Mouse (Mus musculus) limb, embryonic 13.5 days (tissue): Measurements from ENCODE around the gene Epha2. TPM values are rescaled to one million over a fixed set of nuclear protein-coding genes. Genes with fewer than 3 reads are reported as not detected.

Experiments
- ATAC-seq: fragments of 200-750 bp; cut with Nextera tagmentation; 2 replicates; pipeline ENCODE4 v1.8.0; 2017; ENCODE audit warnings: low read depth, moderate number of reproducible peaks, moderate TSS enrichment; ENCODE audit not compliant: low FRiP score
- H3K27ac ChIP-seq: fragments of 300-500 bp; sonication (generic); 2 replicates; pipeline ENCODE4 v1.5.1; 2015; ENCODE audit warnings: inconsistent platforms, mild to moderate bottlenecking, moderate library complexity
- H3K27me3 ChIP-seq: fragments of 300-500 bp; sonication (generic); 2 replicates; pipeline ENCODE4 v1.6.1; 2015; ENCODE audit warnings: mild to moderate bottlenecking, inconsistent platforms
- H3K36me3 ChIP-seq: fragments of 300-500 bp; sonication (generic); 2 replicates; pipeline ENCODE4 v1.6.1; 2015; ENCODE audit warnings: inconsistent platforms, mild to moderate bottlenecking, moderate library complexity
- H3K4me1 ChIP-seq: fragments of 300-500 bp; sonication (generic); 2 replicates; pipeline ENCODE4 v1.6.1; 2015; ENCODE audit warnings: inconsistent platforms
- H3K4me2 ChIP-seq: fragments of 300-500 bp; sonication (generic); replicated peaks from 2 replicates; pipeline ENCODE4 v1.6.1; 2015; ENCODE audit warnings: inconsistent platforms, mild to moderate bottlenecking, moderate library complexity
- H3K4me3 ChIP-seq: fragments of 300-500 bp; sonication (generic); 2 replicates; pipeline ENCODE4 v1.5.1; 2015; ENCODE audit warnings: moderate library complexity, mild to moderate bottlenecking, inconsistent platforms
- H3K9ac ChIP-seq: fragments of 300-500 bp; sonication (generic); 2 replicates; pipeline ENCODE4 v1.6.1; 2015; ENCODE audit warnings: mild to moderate bottlenecking, inconsistent platforms
- H3K9me3 ChIP-seq: fragments of 300-500 bp; sonication (generic); 2 replicates; pipeline ENCODE4 v1.6.1; 2016; ENCODE audit warnings: inconsistent platforms
- WGBS: fragments of 180-500 bp; shearing (Covaris S2); methylation state at CpG from one replicate; pipeline ENCODE4 v1.1.7; 2015; 5-methylcytosine and 5-hydroxymethylcytosine counted together
- polyA plus RNA-seq: library from polyadenylated mRNA; unstranded; fragments of >200 nt; fragmentation: Nextera tagmentation; extraction: Ambion mirVana; gene quantifications from 2 replicates; pipeline ENCODE4 v1.2.1, GENCODE M21; 2015

Gene Epha2
- polyA plus RNA-seq, 1 experiment from 2014 or later: 3.9 TPM

- no peaks in the 10 kb centered on the region for H3K9me3 ChIP-seq
- no peak overlapping the region for H3K9ac ChIP-seq
- no peak overlapping the region for H3K4me3 ChIP-seq
- no peak for ATAC-seq
- 78% methylated on average over 7 of the region's 7 CpGs for WGBS
- H3K27ac ChIP-seq: no peak overlapping the region
- H3K4me2 ChIP-seq: no peak overlapping the region
- H3K27me3 ChIP-seq: no peaks in the 10 kb centered on the region
- peaks cover 17% of the 10 kb centered on the region for H3K4me1 ChIP-seq
- H3K36me3 ChIP-seq: peaks cover 35% of the 10 kb centered on the region
These were observed 16.9 kb downstream of the Epha2 start for GRCm38 (mm10) chr4:141317914-141318313.

GRCm38 (mm10) chr4:141322526-141322925 lies 21.5 kb downstream of the Epha2 start:
- 76% methylated on average over 11 of the region's 11 CpGs for WGBS
- peaks cover 39% of the 10 kb centered on the region for H3K36me3 ChIP-seq

GRCm38 (mm10) chr4:141324771-141325191 lies 23.7 kb downstream of the Epha2 start:
- no peak for ATAC-seq
- H3K4me1 ChIP-seq: peaks cover 46% of the 10 kb centered on the region
- H3K27ac ChIP-seq: no peak overlapping the region
- no peak overlapping the region for H3K4me2 ChIP-seq
- H3K9ac ChIP-seq: no peak overlapping the region
- peaks cover 31% of the 10 kb centered on the region for H3K36me3 ChIP-seq
- WGBS: 87% methylated on average over 6 of the region's 6 CpGs
- no peaks in the 10 kb centered on the region for H3K9me3 ChIP-seq
- H3K4me3 ChIP-seq: no peak overlapping the region
- no peaks in the 10 kb centered on the region for H3K27me3 ChIP-seq

More at GRCm38 (mm10) chr4:141322526-141322925, 21.5 kb downstream of the Epha2 start:
- Histone ChIP-seq H3K9me3 (no peaks in the 10 kb centered on the region), H3K4me3 (no peak overlapping the region), H3K9ac (no peak overlapping the region), H3K4me1 (peaks cover 31% of the 10 kb centered on the region), H3K27ac (no peak overlapping the region), H3K27me3 (no peaks in the 10 kb centered on the region), H3K4me2 (no peak overlapping the region)
- no peak for ATAC-seq

GRCm38 (mm10) chr4:141325636-141326035 lies 24.6 kb downstream of the Epha2 start:
- 19% methylated on average over 15 of the region's 15 CpGs for WGBS
- Histone ChIP-seq H3K9me3 (no peaks in the 10 kb centered on the region), H3K36me3 (peaks cover 31% of the 10 kb centered on the region), H3K9ac (0 out of 2 replicates have a peak overlapping the region, but pooled peaks have one; percentile 26), H3K4me1 (peaks cover 46% of the 10 kb centered on the region), H3K4me2 (no peak overlapping the region), H3K4me3 (no peak overlapping the region), H3K27me3 (no peaks in the 10 kb centered on the region), H3K27ac (peak overlapping the region; percentile 72; the same call in 1 of the 2 replicates)
- no peak for ATAC-seq

GRCm38 (mm10) chr4:141327075-141327474 lies 26.0 kb downstream of the Epha2 start:
- Histone ChIP-seq H3K27ac (peak overlapping the region; percentile 72), H3K4me3 (no peak overlapping the region), H3K9me3 (no peaks in the 10 kb centered on the region), H3K4me1 (peaks cover 46% of the 10 kb centered on the region), H3K9ac (peak overlapping the region; percentile 26; the same call in 1 of the 2 replicates), H3K36me3 (peaks cover 20% of the 10 kb centered on the region), H3K4me2 (peak overlapping the region; percentile 11; the same call in 1 of the 2 replicates), H3K27me3 (no peaks in the 10 kb centered on the region)
- ATAC-seq: peak; percentile 57; the same call in 1 of the 2 replicates
- WGBS: 31% methylated on average over 4 of the region's 4 CpGs

GRCm38 (mm10) chr4:141328742-141329141 lies 27.7 kb downstream of the Epha2 start:
- WGBS: 75% methylated on average over 9 of the region's 9 CpGs

GRCm38 (mm10) chr4:141329968-141330367 lies 28.9 kb downstream of the Epha2 start:
- Histone ChIP-seq H3K36me3 (no peaks in the 10 kb centered on the region; the same call in 1 of the 2 replicates), H3K4me3 (no peak overlapping the region), H3K4me2 (no peak overlapping the region), H3K27ac (no peak overlapping the region), H3K27me3 (no peaks in the 10 kb centered on the region), H3K9ac (no peak overlapping the region), H3K9me3 (no peaks in the 10 kb centered on the region), H3K4me1 (peaks cover 59% of the 10 kb centered on the region)
- ATAC-seq: no peak
- WGBS: 56% methylated on average over 12 of the region's 12 CpGs

More at GRCm38 (mm10) chr4:141328742-141329141, 27.7 kb downstream of the Epha2 start:
- Histone ChIP-seq H3K36me3 (peaks cover 4% of the 10 kb centered on the region), H3K4me3 (no peak overlapping the region), H3K9me3 (no peaks in the 10 kb centered on the region), H3K4me2 (no peak overlapping the region), H3K27ac (peak overlapping the region; percentile 39; the same call in 1 of the 2 replicates), H3K27me3 (no peaks in the 10 kb centered on the region), H3K4me1 (peaks cover 55% of the 10 kb centered on the region), H3K9ac (no peak overlapping the region)
- no peak for ATAC-seq

- Histone ChIP-seq H3K9me3 (no peaks in the 10 kb centered on the region), H3K27me3 (no peaks in the 10 kb centered on the region), H3K4me3 (no peak overlapping the region), H3K36me3 (no peaks in the 10 kb centered on the region; the same call in 1 of the 2 replicates), H3K4me2 (no peak overlapping the region), H3K9ac (no peak overlapping the region), H3K4me1 (peaks cover 59% of the 10 kb centered on the region), H3K27ac (no peak overlapping the region)
- 92% methylated on average over 2 of the region's 2 CpGs for WGBS
- ATAC-seq: no peak
These were observed 30.4 kb downstream of the Epha2 start for GRCm38 (mm10) chr4:141331446-141331845.

GRCm38 (mm10) chr4:141332258-141332657 lies 31.2 kb downstream of the Epha2 start:
- Histone ChIP-seq H3K36me3 (no peaks in the 10 kb centered on the region; the same call in 1 of the 2 replicates), H3K27me3 (no peaks in the 10 kb centered on the region), H3K4me1 (peaks cover 53% of the 10 kb centered on the region), H3K4me2 (no peak overlapping the region), H3K9ac (no peak overlapping the region), H3K4me3 (no peak overlapping the region), H3K27ac (no peak overlapping the region), H3K9me3 (no peaks in the 10 kb centered on the region)
- no peak for ATAC-seq
- WGBS: 56% methylated on average over 7 of the region's 7 CpGs

GRCm38 (mm10) chr4:141334695-141335094 lies 33.7 kb downstream of the Epha2 start:
- no peak overlapping the region for H3K4me3 ChIP-seq
- no peak for ATAC-seq
- no peaks in the 10 kb centered on the region for H3K27me3 ChIP-seq
- peak overlapping the region; percentile 72 for H3K27ac ChIP-seq
- H3K36me3 ChIP-seq: no peaks in the 10 kb centered on the region
- 58% methylated on average over 5 of the region's 5 CpGs for WGBS
- no peaks in the 10 kb centered on the region for H3K9me3 ChIP-seq
- H3K4me2 ChIP-seq: no peak overlapping the region
- no peak overlapping the region; the same call in 1 of the 2 replicates for H3K9ac ChIP-seq
- peaks cover 57% of the 10 kb centered on the region for H3K4me1 ChIP-seq

- 0 out of 2 replicates have a peak, but pooled peaks have one; percentile 21 for ATAC-seq
- no peaks in the 10 kb centered on the region for H3K27me3 ChIP-seq
- no peaks in the 10 kb centered on the region for H3K9me3 ChIP-seq
- no peak overlapping the region for H3K4me2 ChIP-seq
- H3K4me3 ChIP-seq: no peak overlapping the region
- H3K27ac ChIP-seq: peak overlapping the region; percentile 75
- no peak overlapping the region; the same call in 1 of the 2 replicates for H3K9ac ChIP-seq
- WGBS: 25% methylated on average over 3 of the region's 3 CpGs
- peaks cover 61% of the 10 kb centered on the region for H3K4me1 ChIP-seq
- no peaks in the 10 kb centered on the region for H3K36me3 ChIP-seq
These were observed 34.3 kb downstream of the Epha2 start for GRCm38 (mm10) chr4:141335263-141335796.

- no peak for ATAC-seq
- no peak overlapping the region for H3K4me2 ChIP-seq
- H3K4me1 ChIP-seq: peaks cover 63% of the 10 kb centered on the region
- no peak overlapping the region for H3K9ac ChIP-seq
- no peaks in the 10 kb centered on the region for H3K9me3 ChIP-seq
- no peaks in the 10 kb centered on the region for H3K27me3 ChIP-seq
- H3K36me3 ChIP-seq: no peaks in the 10 kb centered on the region
- peak overlapping the region; percentile 75; the same call in 1 of the 2 replicates for H3K27ac ChIP-seq
- no peak overlapping the region for H3K4me3 ChIP-seq
- WGBS: 55% methylated on average over 6 of the region's 6 CpGs
These were observed 35.2 kb downstream of the Epha2 start for GRCm38 (mm10) chr4:141336196-141336595.
